Mouse (Mus musculus) kidney, adult 10 weeks (tissue): ENCODE measurements around the gene Tcp11l2. TPM values are rescaled to one million over a fixed set of nuclear protein-coding genes. Genes with fewer than 3 reads are reported as not detected.

Source experiments
- polyA plus RNA-seq: library from polyadenylated mRNA; stranded (reverse); fragments of 350-450 nt; fragmentation: Illumina TruSeq; extraction: RNeasy Lipid Tissue Mini Kit (QIAGEN cat#74804); gene quantifications from one replicate; pipeline ENCODE4 v1.2.3, GENCODE M21; 2014; ENCODE audit warnings: low read depth, low replicate concordance

Gene Tcp11l2
- polyA plus RNA-seq = 26.3 TPM

GRCm38 (mm10) chr10:84576395-84577070 lies at the start of gene Tcp11l2:
Gene Tcp11l2 (plus strand): TSS chr10:84576626.

GRCm38 (mm10) chr10:84533912-84534671 lies 42.3 kb upstream of the Tcp11l2 start, which contains the start of gene Ckap4:
Gene Ckap4 (minus strand): TSS chr10:84534062.

GRCm38 (mm10) chr10:84621826-84622790 lies 45.7 kb downstream of the Tcp11l2 start, which contains the start of gene Polr3b:
Gene Polr3b (plus strand): TSS chr10:84622292.

Other genes with a start within 250 kb of the Tcp11l2 start
- gene Nuak1, start 136.0 kb upstream of the Tcp11l2 start, polyA plus RNA-seq = 3.4 TPM
- 5.2 TPM for gene Ckap4, start 42.6 kb upstream of the Tcp11l2 start, polyA plus RNA-seq
- 11.2 TPM for gene Polr3b, start 45.7 kb downstream of the Tcp11l2 start, polyA plus RNA-seq
- gene Rfx4, start 179.4 kb downstream of the Tcp11l2 start, polyA plus RNA-seq = not detected